Mouse (Mus musculus): Measurements from ENCODE around the gene Synj2. TPM values are rescaled to one million over a fixed set of nuclear protein-coding genes. Genes with fewer than 3 reads are reported as not detected.

Synj2 gene
- polyA plus RNA-seq, 1 experiment from 2014 or later = 3.8 TPM

- Histone ChIP-seq H3K4me1 (peaks cover 18% of the 10 kb centered on the region; the same call in 1 of the 2 replicates), H3K27ac (no peak overlapping the region), H3K27me3 (no peaks in the 10 kb centered on the region), H3K4me3 (replicated peaks) (no peak overlapping the region), H3K36me3 (no peaks in the 10 kb centered on the region), H3K4me2 (no peak overlapping the region), H3K9ac (no peak overlapping the region), H3K9me3 (replicated peaks) (no peaks in the 10 kb centered on the region)
- ATAC-seq (replicated peaks; ENCODE audit: low FRiP score) = no peak
- WGBS = 59% methylated on average over 6 of the region's 6 CpGs
Measured at GRCm38 (mm10) chr17:5994606-5995005, 53.5 kb downstream of the Synj2 start.

DNA sequence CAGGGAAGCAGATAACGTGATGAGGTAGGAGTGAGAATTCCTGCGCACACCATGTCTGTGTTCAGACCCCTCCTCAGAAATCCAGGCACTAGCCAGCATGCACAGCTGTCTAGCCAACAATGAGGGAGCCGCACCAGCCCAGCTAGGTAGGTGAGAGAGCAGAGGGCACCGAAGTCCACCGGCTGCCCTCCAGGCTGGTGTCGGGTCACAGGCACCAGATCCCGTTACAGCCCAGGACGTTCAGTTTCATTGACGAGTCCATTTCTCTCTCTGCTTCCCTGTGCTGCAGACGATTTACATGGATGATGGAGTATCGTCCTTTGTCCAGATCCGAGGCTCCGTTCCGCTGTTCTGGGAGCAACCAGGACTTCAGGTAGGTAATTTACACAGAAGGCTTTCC is 55.5 kb downstream of the Synj2 start:
- Histone ChIP-seq H3K36me3 (no peaks in the 10 kb centered on the region), H3K4me1 (peaks cover 18% of the 10 kb centered on the region; the same call in 1 of the 2 replicates), H3K9me3 (replicated peaks) (no peaks in the 10 kb centered on the region), H3K27me3 (no peaks in the 10 kb centered on the region), H3K9ac (no peak overlapping the region), H3K4me2 (no peak overlapping the region), H3K4me3 (replicated peaks) (no peak overlapping the region), H3K27ac (no peak overlapping the region)
- WGBS = 60% methylated on average over 14 of the region's 14 CpGs
- no peak for ATAC-seq (replicated peaks; ENCODE audit: low FRiP score)

GRCm38 (mm10) chr17:5997380-5998234 is 56.5 kb downstream of the Synj2 start:
- Histone ChIP-seq H3K4me3 (replicated peaks) (no peak overlapping the region), H3K9ac (no peak overlapping the region), H3K27ac (no peak overlapping the region), H3K4me2 (no peak overlapping the region), H3K36me3 (no peaks in the 10 kb centered on the region), H3K27me3 (no peaks in the 10 kb centered on the region), H3K9me3 (replicated peaks) (no peaks in the 10 kb centered on the region), H3K4me1 (peaks cover 18% of the 10 kb centered on the region; the same call in 1 of the 2 replicates)
- no peak; the same call in 1 of the 2 replicates for ATAC-seq (replicated peaks; ENCODE audit: low FRiP score)
- 62% methylated on average over 16 of the region's 16 CpGs for WGBS

DNA sequence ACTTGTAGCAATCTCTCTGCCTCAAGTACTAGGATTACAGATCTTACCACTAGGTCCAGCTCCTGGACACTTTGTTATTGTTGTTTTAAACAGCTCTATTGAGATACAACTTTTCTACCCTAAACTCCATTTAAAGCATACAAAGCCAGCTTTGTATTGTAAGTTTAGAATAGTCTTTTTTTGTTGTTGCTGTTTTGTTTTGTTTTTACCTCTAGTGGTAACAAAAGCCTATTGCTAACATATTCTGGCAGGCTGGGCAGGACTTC is 57.1 kb downstream of the Synj2 start:
- Histone ChIP-seq H3K27me3 (no peaks in the 10 kb centered on the region), H3K27ac (no peak overlapping the region), H3K4me1 (peaks cover 15% of the 10 kb centered on the region; the same call in 1 of the 2 replicates), H3K36me3 (peaks cover 4% of the 10 kb centered on the region), H3K4me3 (replicated peaks) (no peak overlapping the region), H3K9ac (no peak overlapping the region), H3K4me2 (no peak overlapping the region), H3K9me3 (replicated peaks) (no peaks in the 10 kb centered on the region)
- no peak for ATAC-seq (replicated peaks; ENCODE audit: low FRiP score)

GRCm38 (mm10) chr17:5999039-5999543 is 58.0 kb downstream of the Synj2 start:
- ATAC-seq (replicated peaks; ENCODE audit: low FRiP score) = no peak
- Histone ChIP-seq H3K4me3 (replicated peaks) (no peak overlapping the region), H3K9me3 (replicated peaks) (no peaks in the 10 kb centered on the region), H3K27ac (no peak overlapping the region), H3K4me2 (no peak overlapping the region), H3K9ac (no peak overlapping the region), H3K4me1 (peaks cover 10% of the 10 kb centered on the region; the same call in 1 of the 2 replicates), H3K36me3 (peaks cover 11% of the 10 kb centered on the region), H3K27me3 (no peaks in the 10 kb centered on the region)
- WGBS = 71% methylated on average over 5 of the region's 5 CpGs

- H3K4me2 ChIP-seq = no peak overlapping the region
- H3K27me3 ChIP-seq = no peaks in the 10 kb centered on the region
- no peak overlapping the region for H3K9ac ChIP-seq
- WGBS = 86% methylated on average over 8 of the region's 8 CpGs
- no peak for ATAC-seq (replicated peaks; ENCODE audit: low FRiP score)
- H3K9me3 ChIP-seq (replicated peaks) = no peaks in the 10 kb centered on the region
- peaks cover 11% of the 10 kb centered on the region for H3K36me3 ChIP-seq
- no peak overlapping the region for H3K4me3 ChIP-seq (replicated peaks)
- peaks cover 16% of the 10 kb centered on the region for H3K4me1 ChIP-seq
- H3K27ac ChIP-seq = no peak overlapping the region
Measured at GRCm38 (mm10) chr17:6000864-6001319, 59.8 kb downstream of the Synj2 start.

- Histone ChIP-seq H3K27me3 (no peaks in the 10 kb centered on the region), H3K4me1 (peaks cover 21% of the 10 kb centered on the region), H3K27ac (no peak overlapping the region), H3K9ac (no peak overlapping the region), H3K9me3 (replicated peaks) (no peaks in the 10 kb centered on the region), H3K36me3 (peaks cover 11% of the 10 kb centered on the region), H3K4me2 (no peak overlapping the region), H3K4me3 (replicated peaks) (no peak overlapping the region)
- no peak for ATAC-seq (replicated peaks; ENCODE audit: low FRiP score)
- WGBS = 80% methylated on average over 6 of the region's 6 CpGs
Measured at GRCm38 (mm10) chr17:6001389-6001788, 60.3 kb downstream of the Synj2 start.

DNA sequence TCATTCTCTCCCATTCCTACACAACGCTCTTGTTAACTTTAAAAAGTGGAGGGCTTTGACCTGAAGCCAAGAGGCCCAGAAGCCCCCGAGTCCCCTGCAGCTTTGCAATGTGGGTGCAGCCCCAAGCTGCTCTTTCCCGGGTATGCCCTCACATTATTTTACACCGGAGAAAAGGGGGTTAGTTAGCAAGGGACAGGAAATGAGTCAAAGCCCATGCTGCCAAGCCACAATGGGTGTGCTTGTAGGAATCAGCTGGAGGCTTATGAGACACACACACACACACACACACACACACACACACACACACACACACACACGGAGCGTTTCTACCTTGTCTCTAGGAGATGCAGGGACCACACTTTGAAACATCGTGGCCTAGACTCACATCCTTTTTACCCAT is 60.8 kb downstream of the Synj2 start:
- 69% methylated on average over 7 of the region's 7 CpGs for WGBS
- Histone ChIP-seq H3K4me2 (no peak overlapping the region), H3K36me3 (peaks cover 11% of the 10 kb centered on the region), H3K4me3 (replicated peaks) (no peak overlapping the region), H3K27me3 (no peaks in the 10 kb centered on the region), H3K9me3 (replicated peaks) (no peaks in the 10 kb centered on the region), H3K4me1 (peaks cover 23% of the 10 kb centered on the region), H3K9ac (no peak overlapping the region), H3K27ac (no peak overlapping the region)
- ATAC-seq (replicated peaks; ENCODE audit: low FRiP score) = no peak

- H3K9me3 ChIP-seq (replicated peaks) = no peaks in the 10 kb centered on the region
- whole genome bisulfite sequencing = 96% methylated on average over 6 of the region's 6 CpGs
- H3K9ac ChIP-seq = no peak overlapping the region
- peaks cover 26% of the 10 kb centered on the region for H3K4me1 ChIP-seq
- H3K27ac ChIP-seq = no peak overlapping the region
- no peak for ATAC-seq (replicated peaks; ENCODE audit: low FRiP score)
- H3K4me2 ChIP-seq = no peak overlapping the region
- H3K27me3 ChIP-seq = no peaks in the 10 kb centered on the region
- H3K4me3 ChIP-seq (replicated peaks) = no peak overlapping the region
- H3K36me3 ChIP-seq = peaks cover 11% of the 10 kb centered on the region
Measured at GRCm38 (mm10) chr17:6002563-6002962, 61.5 kb downstream of the Synj2 start.

GRCm38 (mm10) chr17:6003661-6004060 is 62.6 kb downstream of the Synj2 start:
- no peak for ATAC-seq (replicated peaks; ENCODE audit: low FRiP score)
- H3K4me1 ChIP-seq = peaks cover 26% of the 10 kb centered on the region
- H3K27me3 ChIP-seq = no peaks in the 10 kb centered on the region
- WGBS = 87% methylated on average over 6 of the region's 6 CpGs
- no peaks in the 10 kb centered on the region for H3K9me3 ChIP-seq (replicated peaks)
- peaks cover 11% of the 10 kb centered on the region for H3K36me3 ChIP-seq
- H3K27ac ChIP-seq = no peak overlapping the region
- H3K4me3 ChIP-seq (replicated peaks) = no peak overlapping the region
- no peak overlapping the region for H3K9ac ChIP-seq
- no peak overlapping the region for H3K4me2 ChIP-seq

DNA sequence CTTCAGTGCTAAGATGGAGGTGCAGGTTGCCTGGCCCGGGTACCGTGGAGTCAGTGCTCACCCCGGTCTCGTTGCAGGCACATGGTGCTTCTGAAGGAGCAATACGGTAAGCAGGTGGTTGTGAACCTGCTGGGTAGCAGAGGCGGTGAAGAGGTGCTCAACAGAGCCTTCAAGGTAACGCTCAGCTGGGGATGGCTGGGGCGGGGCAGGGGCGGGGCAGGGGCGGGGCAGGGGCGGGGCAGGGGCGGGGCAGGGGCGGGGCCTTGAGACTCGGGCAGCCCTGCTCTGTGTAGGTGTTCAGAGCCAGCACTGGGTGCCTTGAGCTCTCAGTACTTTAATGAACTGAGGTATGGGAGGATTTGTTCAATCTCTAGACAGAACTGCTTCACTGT is 64.2 kb downstream of the Synj2 start:
- H3K9me3 ChIP-seq (replicated peaks) = no peaks in the 10 kb centered on the region
- H3K4me2 ChIP-seq = peak overlapping the region; percentile 39; the same call in 1 of the 2 replicates
- H3K36me3 ChIP-seq = peaks cover 14% of the 10 kb centered on the region
- H3K27ac ChIP-seq = peak overlapping the region; percentile 78
- no peak overlapping the region for H3K9ac ChIP-seq
- H3K4me1 ChIP-seq = peaks cover 26% of the 10 kb centered on the region
- no peak overlapping the region; the same call in 1 of the 2 replicates for H3K4me3 ChIP-seq (replicated peaks)
- peak; percentile 72 for ATAC-seq (replicated peaks; ENCODE audit: low FRiP score)
- H3K27me3 ChIP-seq = no peaks in the 10 kb centered on the region
- WGBS = 10% methylated on average over 11 of the region's 14 CpGs

DNA sequence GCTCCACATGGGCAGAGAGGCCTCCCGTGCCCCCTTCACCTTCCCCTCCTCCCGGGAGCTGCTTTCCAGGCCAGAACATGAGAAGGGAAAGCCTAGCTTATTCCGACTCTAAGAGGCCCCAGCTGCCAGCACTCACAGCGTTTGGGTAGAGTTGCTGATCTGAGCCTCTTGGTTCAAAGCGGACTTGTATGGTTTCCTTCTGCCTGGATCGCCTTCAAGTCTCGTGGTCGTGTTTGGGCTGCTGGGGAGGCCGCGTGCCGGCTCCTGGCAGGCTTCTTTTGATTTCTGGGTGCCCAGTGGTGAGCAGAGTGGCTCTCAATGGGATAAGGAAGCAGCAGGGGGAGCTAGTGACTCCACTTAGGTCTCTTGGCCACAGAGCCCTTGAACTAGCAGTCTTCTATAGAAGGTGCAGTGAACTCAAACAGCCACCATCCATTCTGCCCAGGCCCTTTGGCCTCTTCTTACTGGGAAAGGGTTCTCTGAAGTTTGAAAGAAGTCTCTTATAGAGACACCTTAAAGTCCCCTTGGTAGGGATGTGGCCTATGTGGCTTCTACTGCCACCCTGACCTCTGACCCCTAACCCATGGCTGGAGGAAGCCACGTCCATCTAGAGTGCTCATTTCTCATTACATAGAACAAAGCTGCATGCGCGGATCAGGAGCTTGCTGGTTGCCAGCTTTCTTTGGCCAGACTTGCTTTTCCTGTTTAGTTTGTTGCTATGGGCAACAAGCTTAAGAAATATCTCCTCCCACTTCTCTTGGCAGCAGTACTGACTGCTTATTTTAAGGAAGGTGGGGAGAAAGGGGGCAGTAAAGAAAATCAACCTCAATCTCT is 64.8 kb downstream of the Synj2 start:
- no peaks in the 10 kb centered on the region for H3K9me3 ChIP-seq (replicated peaks)
- peaks cover 14% of the 10 kb centered on the region for H3K36me3 ChIP-seq
- H3K9ac ChIP-seq = no peak overlapping the region
- peaks cover 26% of the 10 kb centered on the region for H3K4me1 ChIP-seq
- peak overlapping the region; percentile 39; the same call in 1 of the 2 replicates for H3K4me2 ChIP-seq
- no peaks in the 10 kb centered on the region for H3K27me3 ChIP-seq
- WGBS = 35% methylated on average over 14 of the region's 14 CpGs
- ATAC-seq (replicated peaks; ENCODE audit: low FRiP score) = peak; percentile 53
- no peak overlapping the region; the same call in 1 of the 2 replicates for H3K4me3 ChIP-seq (replicated peaks)
- H3K27ac ChIP-seq = peak overlapping the region; percentile 78
